Mouse (Mus musculus): ENCODE results near the gene Acaa1a. TPM values are rescaled to one million over a fixed set of nuclear protein-coding genes. Genes with fewer than 3 reads are reported as not detected.
"Not testable (repeated sequence)": the region's sequence is repeated elsewhere in the genome, so short reads cannot be mapped to it uniquely, and the experiment has no call there.

Gene Acaa1a
- polyA plus RNA-seq, 1 experiment from 2014 or later, result 123 TPM

DNA sequence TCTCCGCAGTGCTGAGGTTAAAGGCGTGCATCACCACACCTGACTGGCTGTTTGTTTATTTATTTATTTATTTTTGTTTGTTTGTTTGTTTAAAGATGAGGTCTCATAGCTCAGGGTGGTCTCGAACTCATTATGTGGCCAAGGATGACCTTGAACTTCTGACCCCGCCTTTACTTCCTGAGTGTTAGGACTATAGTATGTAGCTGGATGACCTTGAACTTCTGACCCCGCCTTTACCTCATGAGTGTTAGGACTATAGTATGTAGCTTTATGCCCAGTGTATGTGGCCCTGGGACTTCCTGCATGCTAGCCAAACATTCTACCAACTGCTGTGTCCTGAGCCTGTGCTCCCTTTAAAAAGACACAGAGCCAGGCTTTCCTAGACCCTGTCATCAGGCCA, 21.9 kb downstream of the Acaa1a start:
- Histone ChIP-seq H3K4me1 (peaks cover 10% of the 10 kb centered on the region; the same call in 1 of the 2 replicates), H3K4me3 (replicated peaks) (no peak overlapping the region), H3K9me3 (replicated peaks) (no peaks in the 10 kb centered on the region), H3K36me3 (no peaks in the 10 kb centered on the region), H3K27me3 (replicated peaks) (no peaks in the 10 kb centered on the region), H3K27ac (replicated peaks) (no peak overlapping the region), H3K9ac (replicated peaks) (no peak overlapping the region), H3K4me2 (no peak overlapping the region)
- WGBS, result 93% methylated on average over 5 of the region's 5 CpGs
- no peak for ATAC-seq (ENCODE audit: low FRiP score)

DNA sequence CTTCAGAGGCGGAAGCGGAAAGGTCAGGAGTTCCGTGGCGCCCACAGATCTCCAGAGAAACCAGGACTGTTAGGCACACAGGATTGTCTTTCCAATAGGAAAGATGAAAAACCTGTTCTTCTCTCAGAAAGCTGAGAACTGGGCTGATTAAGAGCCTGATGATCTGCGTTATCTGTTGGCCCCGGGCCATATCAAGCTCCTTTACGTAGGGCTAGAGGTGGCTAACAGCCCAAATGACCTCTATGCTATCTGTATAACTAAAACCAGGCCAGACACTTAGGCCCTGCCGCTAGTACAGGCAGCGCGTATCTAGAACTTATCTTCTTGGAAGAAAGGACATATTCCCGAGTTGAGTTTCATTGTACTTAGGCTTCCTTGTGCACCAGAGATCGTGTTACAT, 23.8 kb downstream of the Acaa1a start:
- 90% methylated on average over 12 of the region's 12 CpGs for WGBS
- no peaks in the 10 kb centered on the region for H3K9me3 ChIP-seq (replicated peaks)
- no peak for ATAC-seq (ENCODE audit: low FRiP score)

DNA sequence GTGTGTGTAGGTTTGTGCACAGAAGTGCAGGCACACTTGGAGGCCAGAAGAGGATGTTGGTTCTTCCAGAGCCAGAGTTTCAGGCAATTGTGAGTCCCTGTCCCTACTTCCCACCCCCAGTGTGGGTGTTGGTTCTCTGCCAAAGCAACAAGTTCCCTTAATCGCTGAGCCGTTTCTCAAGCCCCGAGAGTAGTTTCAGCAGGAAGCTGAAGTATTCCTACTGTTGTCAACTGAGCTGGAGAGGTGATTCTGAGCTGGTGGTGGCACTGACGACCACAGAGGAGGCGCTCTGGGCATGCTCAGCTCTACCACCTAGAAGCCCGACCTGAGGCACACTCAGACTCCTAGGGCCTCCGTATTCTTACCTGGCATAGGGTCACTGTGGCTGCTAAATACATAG, 25.8 kb downstream of the Acaa1a start, which contains the start of gene Slc22a14:
TSS of gene Slc22a14 (minus strand) at position 270 of the 400 bp plus-strand sequence.
- H3K4me1 ChIP-seq, result no peaks in the 10 kb centered on the region
- H3K9ac ChIP-seq (replicated peaks), result no peak within 1 kb of the TSS
- H3K36me3 ChIP-seq, result no peaks in the 10 kb centered on the region
- H3K4me3 ChIP-seq (replicated peaks), result no peak within 1 kb of the TSS
- ATAC-seq (ENCODE audit: low FRiP score), result no peak
- no peak within 1 kb of the TSS for H3K27ac ChIP-seq (replicated peaks)
- WGBS, result 71% methylated on average over 7 of the region's 7 CpGs
- H3K27me3 ChIP-seq (replicated peaks), result no peaks in the 10 kb centered on the region
- H3K9me3 ChIP-seq (replicated peaks), result no peaks in the 10 kb centered on the region
- H3K4me2 ChIP-seq, result no peak within 1 kb of the TSS

More for the DNA sequence above, 23.8 kb downstream of the Acaa1a start:
- Histone ChIP-seq H3K4me2 (no peak overlapping the region), H3K9ac (replicated peaks) (no peak overlapping the region), H3K4me3 (replicated peaks) (no peak overlapping the region), H3K27ac (replicated peaks) (no peak overlapping the region), H3K4me1 (no peaks in the 10 kb centered on the region), H3K36me3 (no peaks in the 10 kb centered on the region), H3K27me3 (replicated peaks) (no peaks in the 10 kb centered on the region)

DNA sequence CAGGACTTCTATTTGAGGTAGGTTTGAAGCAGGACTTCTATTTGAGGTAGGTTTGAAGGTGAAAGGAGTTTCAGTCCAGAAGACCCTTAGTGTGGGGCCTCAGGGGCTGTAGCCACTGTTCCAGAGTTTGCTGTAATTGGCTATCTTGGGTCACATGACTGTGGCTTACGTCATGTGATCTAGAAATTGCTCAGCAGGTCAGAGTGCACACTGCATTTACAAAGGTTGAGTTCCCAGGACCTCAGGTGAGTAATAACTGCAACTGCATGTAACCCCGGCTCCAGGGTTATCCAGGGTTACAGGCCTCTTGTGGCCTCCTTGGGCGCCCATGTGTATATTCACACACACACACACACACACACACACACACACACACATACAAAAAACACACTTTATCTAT, 28.9 kb downstream of the Acaa1a start:
- ATAC-seq (ENCODE audit: low FRiP score), result no peak
- 100% methylated on average over 3 of the region's 3 CpGs for WGBS
- H3K36me3 ChIP-seq, result no peaks in the 10 kb centered on the region

DNA sequence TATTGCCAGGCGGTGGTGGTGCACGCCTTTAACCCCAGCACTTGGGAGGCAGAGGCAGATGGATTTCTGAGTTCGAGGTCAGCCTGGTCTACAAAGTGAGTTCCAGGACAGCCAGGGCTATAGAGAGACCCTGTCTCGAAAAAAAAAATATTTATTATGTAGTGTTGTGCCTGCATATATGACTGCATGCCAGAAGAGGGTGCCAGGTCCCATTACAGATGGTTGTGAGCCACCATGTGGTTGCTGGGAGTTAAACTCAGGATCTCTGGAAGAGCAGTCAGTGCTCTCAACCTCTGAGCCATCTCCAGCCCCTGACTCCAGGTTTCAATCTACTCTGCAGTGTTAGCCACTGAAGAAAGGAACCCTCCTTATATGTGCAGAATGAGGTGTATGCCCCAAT, 31.3 kb downstream of the Acaa1a start:
- H3K36me3 ChIP-seq; H3K9me3 ChIP-seq (replicated peaks); H3K4me2 ChIP-seq; ATAC-seq (ENCODE audit: low FRiP score); H3K27me3 ChIP-seq (replicated peaks); H3K4me1 ChIP-seq; H3K9ac ChIP-seq (replicated peaks); H3K4me3 ChIP-seq (replicated peaks); H3K27ac ChIP-seq (replicated peaks): not testable (repeated sequence)
- 91% methylated on average over 4 of the region's 4 CpGs for WGBS

More for the DNA sequence above, 28.9 kb downstream of the Acaa1a start:
- no peak overlapping the region for H3K4me2 ChIP-seq
- no peak overlapping the region for H3K27ac ChIP-seq (replicated peaks)
- H3K4me3 ChIP-seq (replicated peaks), result no peak overlapping the region
- H3K4me1 ChIP-seq, result no peaks in the 10 kb centered on the region
- no peak overlapping the region for H3K9ac ChIP-seq (replicated peaks)
- no peaks in the 10 kb centered on the region for H3K9me3 ChIP-seq (replicated peaks)
- no peaks in the 10 kb centered on the region for H3K27me3 ChIP-seq (replicated peaks)

DNA sequence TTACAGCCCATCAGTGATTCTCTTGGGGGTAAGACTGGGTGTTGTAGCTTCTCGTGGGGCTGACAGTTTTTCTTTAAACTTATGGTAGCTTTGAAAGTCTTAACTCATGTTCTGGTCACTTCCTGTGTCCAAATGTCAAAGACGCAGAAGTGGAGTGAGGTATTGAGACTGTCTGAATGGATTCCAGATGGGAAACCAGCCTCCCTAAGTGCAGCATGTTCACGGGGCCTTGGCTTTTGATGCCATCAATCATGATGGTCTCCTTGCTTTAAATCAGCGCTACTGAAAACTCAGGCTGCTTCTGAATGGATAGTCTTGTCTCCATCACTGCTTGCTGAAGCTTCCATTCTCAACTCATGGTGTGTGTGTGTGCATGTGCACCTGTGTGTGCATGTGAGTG, 31.8 kb downstream of the Acaa1a start:
- Histone ChIP-seq H3K27me3 (replicated peaks) (no peaks in the 10 kb centered on the region), H3K9me3 (replicated peaks) (no peaks in the 10 kb centered on the region), H3K4me1 (no peaks in the 10 kb centered on the region), H3K4me3 (replicated peaks) (no peak overlapping the region), H3K36me3 (no peaks in the 10 kb centered on the region), H3K27ac (replicated peaks) (no peak overlapping the region), H3K4me2 (no peak overlapping the region), H3K9ac (replicated peaks) (no peak overlapping the region)
- 78% methylated on average over 4 of the region's 4 CpGs for WGBS
- no peak for ATAC-seq (ENCODE audit: low FRiP score)

DNA sequence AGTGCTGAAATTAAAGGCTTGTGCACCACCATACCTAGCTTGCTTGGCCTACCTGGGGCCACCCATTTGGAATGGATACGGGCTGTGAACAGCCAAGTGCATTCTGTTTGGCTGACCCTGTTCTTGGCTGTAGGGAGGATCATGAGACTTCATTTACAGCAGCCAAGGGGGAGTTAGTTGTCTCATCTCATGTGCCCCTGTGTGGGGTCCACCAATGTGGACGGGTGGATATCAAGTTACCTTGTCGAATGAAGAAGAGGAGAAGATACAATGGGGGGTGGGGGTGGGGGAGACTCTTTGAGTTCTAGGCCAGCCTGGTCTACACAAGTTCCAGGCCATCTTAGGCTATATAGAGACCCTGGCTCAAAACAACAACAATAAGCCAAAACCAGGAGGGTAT, 35.5 kb downstream of the Acaa1a start:
- Histone ChIP-seq H3K9me3 (replicated peaks) (no peaks in the 10 kb centered on the region), H3K4me1 (no peaks in the 10 kb centered on the region), H3K36me3 (no peaks in the 10 kb centered on the region), H3K4me3 (replicated peaks) (no peak overlapping the region), H3K27ac (replicated peaks) (no peak overlapping the region), H3K4me2 (no peak overlapping the region), H3K27me3 (replicated peaks) (no peaks in the 10 kb centered on the region), H3K9ac (replicated peaks) (no peak overlapping the region)
- no peak for ATAC-seq (ENCODE audit: low FRiP score)
- 93% methylated on average over 3 of the region's 3 CpGs for WGBS

DNA sequence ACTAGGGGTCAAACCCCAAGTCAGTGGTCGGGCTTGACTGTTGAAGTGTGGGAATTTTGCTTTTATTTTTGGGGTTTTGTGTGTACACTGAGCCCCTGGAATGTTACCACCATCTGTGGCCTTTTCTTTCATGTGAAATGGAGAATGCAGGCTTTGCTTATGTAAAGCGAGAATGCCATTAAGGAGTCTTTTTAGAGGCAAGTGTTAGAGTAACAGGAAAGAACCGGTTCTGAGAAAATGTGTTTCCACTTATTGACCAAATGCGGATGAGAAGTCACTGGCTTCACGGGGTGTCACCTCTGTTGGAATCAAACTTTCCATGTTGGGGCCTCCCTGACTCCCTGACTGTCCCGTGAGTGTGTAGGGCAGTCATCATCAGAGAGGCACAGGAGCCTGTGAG, 36.1 kb downstream of the Acaa1a start:
- no peak overlapping the region for H3K4me2 ChIP-seq
- H3K36me3 ChIP-seq, result no peaks in the 10 kb centered on the region
- H3K27me3 ChIP-seq (replicated peaks), result no peaks in the 10 kb centered on the region
- no peak overlapping the region for H3K9ac ChIP-seq (replicated peaks)
- no peak overlapping the region for H3K4me3 ChIP-seq (replicated peaks)
- no peaks in the 10 kb centered on the region for H3K9me3 ChIP-seq (replicated peaks)
- no peak for ATAC-seq (ENCODE audit: low FRiP score)
- H3K27ac ChIP-seq (replicated peaks), result no peak overlapping the region
- H3K4me1 ChIP-seq, result no peaks in the 10 kb centered on the region
- WGBS, result 79% methylated on average over 6 of the region's 6 CpGs

DNA sequence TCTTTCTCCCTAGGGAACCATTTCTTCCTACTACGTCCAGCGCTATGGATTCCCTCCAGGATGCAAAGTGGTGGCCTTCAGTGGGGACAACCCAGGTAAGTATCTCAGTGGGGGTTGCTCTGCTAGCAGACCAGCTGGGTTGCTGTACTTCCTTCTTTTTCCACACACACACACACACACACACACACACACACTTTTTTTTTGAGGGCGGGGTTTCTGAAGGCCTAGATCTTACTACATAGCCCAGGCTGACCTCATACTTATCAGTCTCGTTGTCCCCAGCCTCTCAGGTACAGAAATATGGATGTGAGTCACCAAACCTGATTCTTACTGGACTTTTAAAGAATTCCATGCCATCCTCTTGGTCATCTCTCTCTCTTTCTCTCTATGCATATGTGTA, 38.8 kb downstream of the Acaa1a start:
- Histone ChIP-seq H3K4me1 (no peaks in the 10 kb centered on the region), H3K4me2 (no peak overlapping the region), H3K36me3 (no peaks in the 10 kb centered on the region), H3K9me3 (replicated peaks) (no peaks in the 10 kb centered on the region), H3K4me3 (replicated peaks) (no peak overlapping the region), H3K27me3 (replicated peaks) (no peaks in the 10 kb centered on the region), H3K9ac (replicated peaks) (no peak overlapping the region), H3K27ac (replicated peaks) (no peak overlapping the region)
- WGBS, result 93% methylated on average over 4 of the region's 4 CpGs
- ATAC-seq (ENCODE audit: low FRiP score), result no peak

DNA sequence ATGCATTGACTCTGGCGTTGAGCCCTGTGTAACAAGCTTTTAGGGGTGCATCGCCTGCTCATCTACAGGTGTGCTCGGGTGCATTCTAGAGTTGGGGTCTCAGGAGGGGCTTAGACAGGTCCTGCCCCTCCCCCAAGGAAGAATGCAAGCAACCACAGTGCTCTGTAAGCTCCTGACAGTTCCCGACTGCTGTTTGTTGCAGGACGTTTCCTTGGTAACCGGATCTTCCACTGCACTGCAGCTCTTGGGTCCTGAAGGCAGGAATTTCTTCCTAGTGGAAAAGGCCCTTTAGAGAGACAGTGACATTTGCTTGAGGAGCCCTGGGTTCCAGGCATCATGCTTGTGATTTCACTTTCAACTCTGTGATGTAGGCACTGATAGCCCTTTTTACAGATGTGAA, 43.1 kb downstream of the Acaa1a start:
- H3K9ac ChIP-seq (replicated peaks), result no peak overlapping the region
- H3K36me3 ChIP-seq, result no peaks in the 10 kb centered on the region
- no peak overlapping the region for H3K27ac ChIP-seq (replicated peaks)
- no peak overlapping the region for H3K4me3 ChIP-seq (replicated peaks)
- no peaks in the 10 kb centered on the region for H3K4me1 ChIP-seq
- H3K9me3 ChIP-seq (replicated peaks), result no peaks in the 10 kb centered on the region
- 67% methylated on average over 6 of the region's 6 CpGs for WGBS
- H3K27me3 ChIP-seq (replicated peaks), result no peaks in the 10 kb centered on the region
- no peak for ATAC-seq (ENCODE audit: low FRiP score)
- H3K4me2 ChIP-seq, result no peak overlapping the region

DNA sequence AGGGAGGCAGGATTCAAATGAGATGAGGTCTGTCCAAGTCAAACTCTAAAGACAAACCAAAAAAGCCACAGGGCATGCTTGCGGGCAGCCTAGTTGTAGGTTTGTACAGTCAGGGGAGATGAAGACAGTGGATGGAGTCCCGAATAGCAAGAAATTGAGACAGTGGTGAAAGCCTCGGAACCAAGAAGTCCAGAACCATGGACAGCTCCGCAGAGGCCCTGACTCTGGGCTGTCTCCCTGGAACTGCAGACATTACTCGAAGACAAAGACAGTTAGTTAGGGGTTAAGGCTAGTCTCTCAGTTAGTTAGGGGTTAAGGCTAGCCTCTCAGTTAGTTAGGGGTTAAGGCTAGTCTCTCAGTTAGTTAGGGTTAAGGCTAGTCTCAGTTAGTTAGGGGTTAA, 49.5 kb downstream of the Acaa1a start:
- no peaks in the 10 kb centered on the region for H3K27me3 ChIP-seq (replicated peaks)
- WGBS, result 65% methylated on average over 5 of the region's 5 CpGs
- H3K4me3 ChIP-seq (replicated peaks), result no peak overlapping the region
- no peak overlapping the region for H3K4me2 ChIP-seq
- no peaks in the 10 kb centered on the region for H3K9me3 ChIP-seq (replicated peaks)
- H3K36me3 ChIP-seq, result no peaks in the 10 kb centered on the region
- no peak overlapping the region for H3K9ac ChIP-seq (replicated peaks)
- H3K27ac ChIP-seq (replicated peaks), result no peak overlapping the region
- no peak for ATAC-seq (ENCODE audit: low FRiP score)
- no peaks in the 10 kb centered on the region for H3K4me1 ChIP-seq

DNA sequence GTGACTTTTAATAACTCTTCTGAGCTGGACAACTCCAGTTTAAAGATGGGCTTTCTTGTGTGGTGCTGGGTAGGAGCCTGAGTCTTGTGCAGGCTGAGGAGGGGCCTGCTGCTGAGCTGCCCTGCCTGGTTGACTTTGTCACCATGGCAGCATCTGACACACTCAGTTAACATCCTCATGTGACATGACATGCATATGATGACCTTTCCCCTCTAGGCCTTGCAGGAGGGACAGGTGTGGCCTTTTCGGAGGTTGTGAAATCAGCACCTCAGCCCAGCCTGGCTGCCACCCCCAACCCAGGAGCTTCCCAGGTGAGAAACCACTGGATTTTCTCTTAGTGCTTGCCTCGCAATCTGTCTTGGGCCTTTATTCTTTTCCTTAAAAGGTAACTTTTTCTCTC, 50.7 kb downstream of the Acaa1a start:
- 93% methylated on average over 2 of the region's 2 CpGs for WGBS
- no peak for ATAC-seq (ENCODE audit: low FRiP score)
- Histone ChIP-seq H3K27me3 (replicated peaks) (no peaks in the 10 kb centered on the region), H3K27ac (replicated peaks) (no peak overlapping the region), H3K9me3 (replicated peaks) (no peaks in the 10 kb centered on the region), H3K4me2 (no peak overlapping the region), H3K4me3 (replicated peaks) (no peak overlapping the region), H3K36me3 (no peaks in the 10 kb centered on the region), H3K9ac (replicated peaks) (no peak overlapping the region), H3K4me1 (no peaks in the 10 kb centered on the region)

DNA sequence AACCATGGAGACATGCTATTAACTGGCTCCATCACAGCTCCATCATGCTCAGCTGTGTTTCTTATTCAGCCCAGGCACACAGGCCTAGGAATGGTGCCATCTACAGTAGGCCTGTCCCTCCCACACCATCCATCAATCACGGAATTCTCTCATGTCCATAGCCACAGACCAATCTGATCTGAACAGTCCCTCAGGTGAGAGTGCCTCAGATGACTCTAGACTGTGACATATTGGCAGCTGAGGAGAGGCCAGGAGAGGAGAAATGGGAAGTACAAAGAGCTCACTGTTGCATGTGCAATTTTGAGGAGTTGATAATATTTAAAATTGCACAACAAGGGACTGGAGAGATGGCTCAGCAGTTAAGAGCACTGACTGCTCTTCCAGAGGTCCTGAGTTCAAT, 55.3 kb downstream of the Acaa1a start:
- no peak overlapping the region for H3K9ac ChIP-seq (replicated peaks)
- ATAC-seq (ENCODE audit: low FRiP score), result no peak
- no peaks in the 10 kb centered on the region for H3K27me3 ChIP-seq (replicated peaks)
- H3K4me2 ChIP-seq, result no peak overlapping the region
- no peak overlapping the region for H3K4me3 ChIP-seq (replicated peaks)
- H3K27ac ChIP-seq (replicated peaks), result no peak overlapping the region
- 88% methylated on average over 1 of the region's 1 CpGs for WGBS
- no peaks in the 10 kb centered on the region for H3K36me3 ChIP-seq
- no peaks in the 10 kb centered on the region for H3K4me1 ChIP-seq
- H3K9me3 ChIP-seq (replicated peaks), result no peaks in the 10 kb centered on the region

Data from neural tube, embryonic 15.5 days (tissue).